Mouse (Mus musculus): Measurements from ENCODE around the gene Xab2.
A peak's percentile ranks its signal among the peaks of the same experiment; 100 is the strongest.

DNA sequence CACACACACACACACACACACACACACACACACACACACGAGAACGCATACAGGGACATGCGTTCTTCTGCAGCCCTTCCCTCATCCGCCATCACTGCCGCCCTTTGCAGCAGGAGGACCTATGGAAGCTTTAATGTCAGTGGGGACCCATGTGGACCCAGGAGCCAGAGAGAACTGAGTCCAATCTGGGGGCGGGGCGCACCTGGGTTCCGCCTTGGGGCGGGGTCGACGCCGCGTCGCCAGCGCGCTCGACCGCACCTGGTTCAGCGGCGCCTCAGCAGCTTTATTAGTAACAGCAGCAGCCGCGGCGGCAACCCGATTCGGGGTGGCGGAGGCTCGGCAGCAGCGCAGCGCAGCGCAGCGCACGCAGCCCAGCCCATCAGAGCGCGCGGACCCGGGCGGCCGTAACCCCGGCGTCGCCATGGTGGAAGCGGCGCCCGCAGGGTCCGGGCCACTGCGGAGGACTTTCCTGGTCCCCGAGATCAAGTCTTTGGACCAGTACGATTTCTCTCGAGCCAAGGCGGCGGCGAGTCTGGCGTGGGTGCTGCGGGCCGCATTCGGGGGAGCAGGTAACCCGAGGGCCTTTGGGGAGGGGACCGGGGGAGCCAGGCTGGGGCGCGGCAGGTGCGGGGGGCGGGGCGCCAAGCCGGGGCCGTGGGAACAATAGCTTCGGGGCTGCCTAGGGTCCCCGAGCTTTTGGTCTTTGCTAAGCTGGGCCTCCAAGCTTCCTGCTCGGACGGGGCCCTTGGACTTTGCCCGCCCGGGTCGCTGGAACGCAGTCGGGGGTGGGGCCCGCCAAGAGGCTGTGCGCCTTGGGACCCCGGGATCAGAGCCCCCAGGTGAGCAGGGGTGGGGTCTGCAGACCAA, 33.5 kb downstream of the Xab2 start:
- no peak for TF ChIP-seq CTCF (IDR thresholded peaks at IDR 0.05; ENCODE audit: low read depth, low read length)
- TF ChIP-seq POLR2A (IDR thresholded peaks at IDR 0.05; ENCODE audit: extremely low read depth, insufficient read depth, low read length): peak; percentile 88; the same call in 1 of the 2 replicates
